ENCODE assay signal across 23 mouse cellular contexts in the genomic region with DNA sequence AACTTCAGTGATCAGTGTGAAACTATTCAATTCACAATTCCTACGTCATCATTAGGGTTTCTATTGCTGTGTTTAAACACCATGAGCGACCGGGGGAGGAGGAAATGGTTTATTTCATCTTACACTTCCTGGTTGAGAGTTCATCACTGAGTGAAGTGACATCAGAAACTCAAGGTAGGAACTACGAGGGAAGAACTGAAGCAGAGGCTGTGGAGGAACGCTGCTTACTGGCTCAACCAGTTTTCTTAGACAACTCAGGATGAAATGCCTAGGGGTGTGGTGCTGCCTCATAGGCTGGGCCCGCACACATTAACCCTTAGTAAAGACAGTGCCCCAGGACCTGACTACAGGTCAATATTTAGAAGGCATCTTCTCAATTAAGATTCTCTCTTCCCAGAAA.
DNase-seq lines count a peak whose midpoint lies in the region; ATAC-seq and TF ChIP-seq lines count a peak whose summit lies in the region.
"Had no signal": no experiment of that assay in that cellular context is flagged by ENCODE, and none has a peak within 500 bp of the region (broad histone marks: within the 10 kb centered on the region; RNA-seq: fewer than 3 reads in every experiment).

No protein-coding gene starts in this region.

- H3K9me3 ChIP-seq in limb, embryonic 14.5 days (ENCODE audit: control insufficient read depth, low read length) = no peaks in the 10 kb centered on the region
- H3K9me3 ChIP-seq in limb, embryonic 10.5 days (replicated peaks) = no peaks in the 10 kb centered on the region
- H3K9me3 ChIP-seq in intestine, embryonic 14.5 days (ENCODE audit: control insufficient read depth, low read length) = no peaks in the 10 kb centered on the region
- no peaks in the 10 kb centered on the region for H3K9me3 ChIP-seq in stomach, embryonic 14.5 days (ENCODE audit: control insufficient read depth, low read depth, low read length)
- H3K9me3 ChIP-seq in forebrain, embryonic 13.5 days (replicated peaks) = no peaks in the 10 kb centered on the region
- H3K9me3 ChIP-seq: embryonic facial prominence, embryonic 12.5 days; heart, embryonic 10.5 days; hindbrain, embryonic 12.5 days had no signal

- 76% methylated on average over 6 of the region's 6 CpGs for WGBS in limb, embryonic 14.5 days
- WGBS in limb, embryonic 10.5 days = 76% methylated on average over 6 of the region's 6 CpGs
- 54% methylated on average over 6 of the region's 6 CpGs for WGBS in intestine, embryonic 14.5 days
- WGBS in stomach, embryonic 14.5 days = 56% methylated on average over 6 of the region's 6 CpGs
- 81% methylated on average over 6 of the region's 6 CpGs for WGBS in forebrain, embryonic 13.5 days

- no peaks in the 10 kb centered on the region for H3K27me3 ChIP-seq in limb, embryonic 14.5 days (ENCODE audit: control insufficient read depth, insufficient read depth, low read length)
- H3K27me3 ChIP-seq in limb, embryonic 10.5 days (ENCODE audit: low read depth, poor library complexity, severe bottlenecking) = no peaks in the 10 kb centered on the region
- no peaks in the 10 kb centered on the region for H3K27me3 ChIP-seq in intestine, embryonic 14.5 days (replicated peaks; ENCODE audit: control insufficient read depth, insufficient read depth, low read length)
- no peaks in the 10 kb centered on the region for H3K27me3 ChIP-seq in stomach, embryonic 14.5 days (ENCODE audit: control insufficient read depth, insufficient read depth, low read length)
- H3K27me3 ChIP-seq in forebrain, embryonic 13.5 days = no peaks in the 10 kb centered on the region
- H3K27me3 ChIP-seq: embryonic facial prominence, embryonic 12.5 days; hindbrain, embryonic 12.5 days had no signal

- H3K27ac ChIP-seq in limb, embryonic 14.5 days (replicated peaks; ENCODE audit: low read depth, low read length) = no peak overlapping the region
- H3K27ac ChIP-seq in limb, embryonic 10.5 days = no peak overlapping the region
- no peak overlapping the region for H3K27ac ChIP-seq in intestine, embryonic 14.5 days (ENCODE audit: low read depth)
- H3K27ac ChIP-seq in stomach, embryonic 14.5 days (ENCODE audit: low read length) = no peak overlapping the region
- H3K27ac ChIP-seq in forebrain, embryonic 13.5 days = no peak overlapping the region
- H3K27ac ChIP-seq: embryonic facial prominence, embryonic 12.5 days; heart, embryonic 10.5 days; hindbrain, embryonic 12.5 days had no signal

- no peak overlapping the region for H3K9ac ChIP-seq in limb, embryonic 14.5 days (ENCODE audit: low read depth, low read length, severe bottlenecking)
- H3K9ac ChIP-seq in intestine, embryonic 14.5 days (ENCODE audit: low read length) = no peak overlapping the region
- no peak overlapping the region for H3K9ac ChIP-seq in stomach, embryonic 14.5 days (replicated peaks; ENCODE audit: low read depth, low read length)
- H3K9ac ChIP-seq in forebrain, embryonic 13.5 days = no peak overlapping the region
- H3K9ac ChIP-seq: embryonic facial prominence, embryonic 12.5 days; hindbrain, embryonic 12.5 days had no signal

- H3K4me1 ChIP-seq in limb, embryonic 14.5 days (ENCODE audit: control insufficient read depth, insufficient read depth, low read length) = no peaks in the 10 kb centered on the region
- H3K4me1 ChIP-seq in limb, embryonic 10.5 days = no peaks in the 10 kb centered on the region
- H3K4me1 ChIP-seq in intestine, embryonic 14.5 days (replicated peaks; ENCODE audit: control insufficient read depth, insufficient read depth, low read length) = no peaks in the 10 kb centered on the region
- H3K4me1 ChIP-seq in stomach, embryonic 14.5 days (ENCODE audit: control insufficient read depth, insufficient read depth, low read length) = no peaks in the 10 kb centered on the region
- no peaks in the 10 kb centered on the region for H3K4me1 ChIP-seq in forebrain, embryonic 13.5 days
- H3K4me1 ChIP-seq: embryonic facial prominence, embryonic 12.5 days; heart, embryonic 10.5 days; hindbrain, embryonic 12.5 days had no signal

- no peaks in the 10 kb centered on the region for H3K36me3 ChIP-seq in limb, embryonic 14.5 days (ENCODE audit: control insufficient read depth, insufficient read depth, low read length)
- no peaks in the 10 kb centered on the region for H3K36me3 ChIP-seq in limb, embryonic 10.5 days
- H3K36me3 ChIP-seq in intestine, embryonic 14.5 days (ENCODE audit: control insufficient read depth, insufficient read depth, low read length) = no peaks in the 10 kb centered on the region
- no peaks in the 10 kb centered on the region for H3K36me3 ChIP-seq in stomach, embryonic 14.5 days (ENCODE audit: control insufficient read depth, insufficient read depth, low read length)
- no peaks in the 10 kb centered on the region for H3K36me3 ChIP-seq in forebrain, embryonic 13.5 days (ENCODE audit: poor library complexity, severe bottlenecking)
- H3K36me3 ChIP-seq: embryonic facial prominence, embryonic 12.5 days; G1E; heart, embryonic 10.5 days; hindbrain, embryonic 12.5 days had no signal

- peak; percentile 21 for DNase-seq in limb, embryonic 14.5 days (ENCODE audit: low spot score)
- no peak for DNase-seq in limb, embryonic 10.5 days (ENCODE audit: low spot score)
- DNase-seq in intestine, embryonic 14.5 days (ENCODE audit: low spot score) = no peak
- no peak for DNase-seq in cerebellum, adult 11-12 months
- DNase-seq in T-cell, adult 2 months (ENCODE audit: low spot score) = no peak
- DNase-seq: adrenal gland, postnatal 25 days; cerebellum, adult 2 months; cerebellum, postnatal 10 days; gastrocnemius, postnatal 10 days; heart, adult 18-20 months; heart, postnatal 10 days; heart, postnatal 4 days; kidney, adult 8-10 months had no signal

- no peak overlapping the region for H3K4me2 ChIP-seq in limb, embryonic 14.5 days (replicated peaks; ENCODE audit: low read depth, low read length, severe bottlenecking)
- no peak overlapping the region for H3K4me2 ChIP-seq in intestine, embryonic 14.5 days (ENCODE audit: low read length)
- H3K4me2 ChIP-seq in stomach, embryonic 14.5 days (replicated peaks; ENCODE audit: low read depth, low read length) = no peak overlapping the region
- no peak overlapping the region for H3K4me2 ChIP-seq in forebrain, embryonic 13.5 days
- H3K4me2 ChIP-seq: embryonic facial prominence, embryonic 12.5 days; hindbrain, embryonic 12.5 days had no signal

- no peak for TF ChIP-seq POLR2A in limb, embryonic 14.5 days (IDR thresholded peaks at IDR 0.05; ENCODE audit: borderline replicate concordance, extremely low read depth, insufficient read depth, insufficient read length)

- no peak for ATAC-seq in limb, embryonic 14.5 days (ENCODE audit: low FRiP score, low read depth)
- peak; percentile 68; the same call in 1 of the 2 replicates for ATAC-seq in intestine, embryonic 14.5 days (replicated peaks; ENCODE audit: low FRiP score, low TSS enrichment, low read depth)
- ATAC-seq in stomach, embryonic 14.5 days (ENCODE audit: insufficient number of reproducible peaks, insufficient read depth, low FRiP score, low read depth) = 0 out of 2 replicates have a peak, but pooled peaks have one; percentile 49
- no peak for ATAC-seq in forebrain, embryonic 13.5 days
- ATAC-seq: activated CD4-positive, CD25-positive, alpha-beta regulatory T cell, adult 4 months; forebrain, embryonic 14.5 days; hindbrain, embryonic 16.5 days; inflammation-experienced regulatory T-cells, adult 6 months had no signal

- H3K4me3 ChIP-seq in limb, embryonic 14.5 days (replicated peaks; ENCODE audit: low read length) = no peak overlapping the region
- H3K4me3 ChIP-seq in limb, embryonic 10.5 days = no peak overlapping the region
- no peak overlapping the region for H3K4me3 ChIP-seq in intestine, embryonic 14.5 days (ENCODE audit: low read depth, low read length)
- no peak overlapping the region for H3K4me3 ChIP-seq in stomach, embryonic 14.5 days (ENCODE audit: low read depth, low read length)
- no peak overlapping the region for H3K4me3 ChIP-seq in forebrain, embryonic 13.5 days
- H3K4me3 ChIP-seq: embryonic facial prominence, embryonic 12.5 days; heart, embryonic 10.5 days; hindbrain, embryonic 12.5 days had no signal

Comparison
In these comparisons a context has a peak if more than half of its experiments do, and no peak if none do; other contexts are left out.
1. ATAC-seq: peak in intestine, embryonic 14.5 days (single experiment) and stomach, embryonic 14.5 days (single experiment); none in limb, embryonic 14.5 days (single experiment) and forebrain, embryonic 13.5 days (single experiment).